ENCODE assay signal across 8 mouse cellular contexts in the genomic region with DNA sequence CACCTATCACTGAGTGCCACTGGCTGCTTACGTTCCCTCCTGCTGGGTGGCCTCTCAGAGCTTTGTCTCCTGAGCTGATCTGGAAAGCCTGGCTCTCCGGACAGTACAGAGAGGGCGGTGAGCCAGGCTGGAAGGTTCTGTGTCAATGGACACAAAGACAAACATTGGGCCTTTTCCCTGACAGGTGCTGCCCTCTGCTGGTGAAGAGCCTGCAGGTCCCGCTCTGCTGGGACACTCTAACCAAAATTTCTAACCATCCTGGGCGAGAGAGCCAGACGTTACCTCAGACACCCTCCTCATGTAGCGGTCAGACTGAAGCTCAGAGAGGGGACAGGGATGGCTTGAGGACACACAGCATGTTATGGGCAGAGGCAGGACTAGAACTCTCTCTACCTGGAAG.
DNase-seq lines count a peak whose midpoint lies in the region; ATAC-seq lines count a peak whose summit lies in the region.

No protein-coding gene starts in this region.

- intact Hi-C loops in left cerebral cortex, postnatal 10 days (cut with DNase I), result loop anchor here (5.0 kb wide), 1 partner anchor 670 kb away; no protein-coding TSS in a partner anchor

- no peaks in the 10 kb centered on the region for H3K27me3 ChIP-seq in embryonic facial prominence, embryonic 11.5 days (ENCODE audit: control insufficient read depth, insufficient read depth, low read length)
- no peaks in the 10 kb centered on the region for H3K27me3 ChIP-seq in midbrain, embryonic 11.5 days (ENCODE audit: control insufficient read depth, insufficient read depth, low read length)

- H3K9me3 ChIP-seq in embryonic facial prominence, embryonic 11.5 days (replicated peaks; ENCODE audit: control insufficient read depth, low read length), result no peaks in the 10 kb centered on the region
- H3K9me3 ChIP-seq in midbrain, embryonic 11.5 days (ENCODE audit: control insufficient read depth, low read length), result no peaks in the 10 kb centered on the region

- WGBS in embryonic facial prominence, embryonic 11.5 days, result 37% methylated on average over 7 of the region's 7 CpGs
- 29% methylated on average over 7 of the region's 7 CpGs for WGBS in midbrain, embryonic 11.5 days

- peak; percentile 53 for DNase-seq in CD4-positive, CD25-positive, alpha-beta regulatory T cell, adult 2 months (ENCODE audit: low read depth, low spot score)
- DNase-seq in adrenal gland, postnatal 25 days, result peak; percentile 77
- DNase-seq in embryonic facial prominence, embryonic 11.5 days (ENCODE audit: low spot score), result peak; percentile 77
- peak; percentile 80 for DNase-seq in heart, postnatal 4 days
- peak; percentile 38 to 83 for DNase-seq in left cerebral cortex, postnatal 10 days (ENCODE audit: extremely low spot score in 1 of 2, low spot score in 2 of 2)
- peak; percentile 94 for DNase-seq in midbrain, embryonic 11.5 days (ENCODE audit: low spot score, missing footprints)
- DNase-seq in spleen, postnatal 10 days (ENCODE audit: low spot score in 2 of 2), result peak; percentile 34 to 77

- H3K4me2 ChIP-seq in embryonic facial prominence, embryonic 11.5 days (ENCODE audit: low read depth, low read length), result no peak overlapping the region
- H3K4me2 ChIP-seq in midbrain, embryonic 11.5 days, result no peak overlapping the region

- H3K4me3 ChIP-seq in embryonic facial prominence, embryonic 11.5 days (ENCODE audit: low read depth, low read length), result no peak overlapping the region
- H3K4me3 ChIP-seq in midbrain, embryonic 11.5 days (ENCODE audit: low read depth, low read length), result no peak overlapping the region

- ATAC-seq in CD4-positive, CD25-positive, alpha-beta regulatory T cell, adult 4 months, result no peak
- peak; percentile 14; the same call in 1 of the 2 replicates for ATAC-seq in embryonic facial prominence, embryonic 11.5 days (replicated peaks; ENCODE audit: insufficient number of reproducible peaks, low FRiP score, low TSS enrichment, low read depth)
- peak; percentile 54; the same call in 1 of the 2 replicates for ATAC-seq in midbrain, embryonic 11.5 days (ENCODE audit: low FRiP score)

- H3K9ac ChIP-seq in embryonic facial prominence, embryonic 11.5 days (replicated peaks; ENCODE audit: low read length), result no peak overlapping the region
- no peak overlapping the region for H3K9ac ChIP-seq in midbrain, embryonic 11.5 days (ENCODE audit: low read length)

- H3K4me1 ChIP-seq in embryonic facial prominence, embryonic 11.5 days (ENCODE audit: control insufficient read depth, insufficient read depth, low read length), result no peaks in the 10 kb centered on the region
- H3K4me1 ChIP-seq in midbrain, embryonic 11.5 days (ENCODE audit: control insufficient read depth, insufficient read depth, low read length), result no peaks in the 10 kb centered on the region

- H3K27ac ChIP-seq in embryonic facial prominence, embryonic 11.5 days (replicated peaks; ENCODE audit: low read depth, low read length), result no peak overlapping the region
- no peak overlapping the region for H3K27ac ChIP-seq in midbrain, embryonic 11.5 days (ENCODE audit: low read depth, low read length)

- H3K36me3 ChIP-seq in embryonic facial prominence, embryonic 11.5 days (replicated peaks; ENCODE audit: control insufficient read depth, insufficient read depth, low read depth, low read length), result no peaks in the 10 kb centered on the region; the same call in 1 of the 2 replicates
- H3K36me3 ChIP-seq in midbrain, embryonic 11.5 days (ENCODE audit: control insufficient read depth, insufficient read depth, low read length), result peaks cover 13% of the 10 kb centered on the region
